In genomic region chr3:152396278-152396987, GRCm38 (mm10) we compare ENCODE assay signal across 8 mouse cellular contexts. TPM values are rescaled to one million over a fixed set of nuclear protein-coding genes. Genes with fewer than 3 reads are reported as not detected.
DNase-seq lines count a peak whose midpoint lies in the region; ATAC-seq and TF ChIP-seq lines count a peak whose summit lies in the region.

No protein-coding gene starts in this region.

- H3K27me3 ChIP-seq in heart, embryonic 11.5 days (ENCODE audit: control insufficient read depth, insufficient read depth, low read length) = no peaks in the 10 kb centered on the region
- no peaks in the 10 kb centered on the region for H3K27me3 ChIP-seq in kidney, embryonic 16.5 days (ENCODE audit: insufficient read depth, low read length)
- no peaks in the 10 kb centered on the region for H3K27me3 ChIP-seq in liver, adult 2 months (ENCODE audit: control insufficient read depth, insufficient read depth, low read length)
- H3K27me3 ChIP-seq in myocyte (ENCODE audit: control insufficient read depth, insufficient read depth, insufficient read length) = no peaks in the 10 kb centered on the region
- H3K27me3 ChIP-seq in splenic B cell, adult 2 months (ENCODE audit: control insufficient read depth, insufficient read depth, low read length, poor library complexity, severe bottlenecking) = no peaks in the 10 kb centered on the region

- peak; percentile 62; the same call in 1 of the 2 replicates for TF ChIP-seq POLR2A in bone marrow macrophage, adult 2 months (IDR thresholded peaks at IDR 0.05; ENCODE audit: borderline replicate concordance, low read depth, low read length)
- TF ChIP-seq POLR2A in embryonic fibroblast, embryonic 13.5 days (IDR thresholded peaks at IDR 0.05; ENCODE audit: low read depth, low read length) = peak; percentile 85
- TF ChIP-seq POLR2A in liver, adult 2 months (IDR thresholded peaks at IDR 0.05; ENCODE audit: extremely low read depth, insufficient read depth, low read length) = peak; percentile 70
- TF ChIP-seq POLR2A in myocyte (IDR thresholded peaks at IDR 0.05; ENCODE audit: insufficient read length, low read depth) = peak; percentile 78

- H3K4me2 ChIP-seq in heart, embryonic 11.5 days = peak overlapping the region; percentile 86
- H3K4me2 ChIP-seq in kidney, embryonic 16.5 days (replicated peaks; ENCODE audit: low read depth, low read length) = peak overlapping the region; percentile 87
- H3K4me2 ChIP-seq in myocyte (ENCODE audit: low read depth) = no peak overlapping the region

- no peaks in the 10 kb centered on the region for H3K9me3 ChIP-seq in heart, embryonic 11.5 days (replicated peaks; ENCODE audit: control insufficient read depth, low read length)
- H3K9me3 ChIP-seq in kidney, embryonic 16.5 days (ENCODE audit: low read length) = no peaks in the 10 kb centered on the region

- peaks cover 27% of the 10 kb centered on the region for H3K4me1 ChIP-seq in bone marrow macrophage, adult 2 months (ENCODE audit: control insufficient read depth, insufficient read depth, low read length)
- 0 out of 2 replicates have a peak, but pooled peaks cover 6% of the 10 kb centered on the region for H3K4me1 ChIP-seq in embryonic fibroblast, embryonic 13.5 days (ENCODE audit: control insufficient read depth, insufficient read depth, low read length)
- peaks cover 16% of the 10 kb centered on the region for H3K4me1 ChIP-seq in heart, embryonic 11.5 days (ENCODE audit: control insufficient read depth, insufficient read depth, low read length)
- H3K4me1 ChIP-seq in kidney, embryonic 16.5 days (ENCODE audit: insufficient read depth, low read length) = peaks cover 30% of the 10 kb centered on the region
- peaks cover 15% of the 10 kb centered on the region for H3K4me1 ChIP-seq in liver, adult 2 months (ENCODE audit: control insufficient read depth, insufficient read depth, low read length)

- peak overlapping the region; percentile 88 for H3K9ac ChIP-seq in heart, embryonic 11.5 days (ENCODE audit: low read depth, low read length)
- peak overlapping the region; percentile 93 for H3K9ac ChIP-seq in kidney, embryonic 16.5 days (replicated peaks; ENCODE audit: low read length)
- H3K9ac ChIP-seq in liver, adult 2 months (ENCODE audit: low read depth, low read length) = peak overlapping the region; percentile 95

- TF ChIP-seq CTCF in bone marrow macrophage, adult 2 months (IDR thresholded peaks at IDR 0.05; ENCODE audit: low read depth, low read length) = no peak
- no peak for TF ChIP-seq CTCF in embryonic fibroblast, embryonic 13.5 days (IDR thresholded peaks at IDR 0.05; ENCODE audit: borderline replicate concordance, insufficient read depth, low read length)
- TF ChIP-seq CTCF in liver, adult 2 months (IDR thresholded peaks at IDR 0.05; ENCODE audit: low read depth, low read length) = 0 out of 2 replicates have a peak, but pooled peaks have one; percentile 3

- H3K27ac ChIP-seq in bone marrow macrophage, adult 2 months (ENCODE audit: insufficient read depth, low read depth, low read length) = peak overlapping the region; percentile 96
- peak overlapping the region; percentile 97 for H3K27ac ChIP-seq in embryonic fibroblast, embryonic 13.5 days (ENCODE audit: insufficient read depth, low read length)
- H3K27ac ChIP-seq in heart, embryonic 11.5 days (ENCODE audit: low read depth, low read length) = peak overlapping the region; percentile 99
- H3K27ac ChIP-seq in kidney, embryonic 16.5 days (ENCODE audit: low read length) = peak overlapping the region; percentile 96
- H3K27ac ChIP-seq in liver, adult 2 months (replicated peaks; ENCODE audit: insufficient read depth, low read depth, low read length) = peak overlapping the region; percentile 97

- DNase-seq in A20 (ENCODE audit: low read depth, low spot score) = peak; percentile 98
- DNase-seq in liver, adult 2 months (ENCODE audit: extremely low read depth, low read depth, low spot score) = peak; percentile 73
- peak; percentile 98 for DNase-seq in splenic B cell, adult 2 months (ENCODE audit: low read depth, low spot score)

- H3K36me3 ChIP-seq in heart, embryonic 11.5 days (ENCODE audit: control insufficient read depth, insufficient read depth, low read length) = no peaks in the 10 kb centered on the region; the same call in 1 of the 2 replicates
- peaks cover 2% of the 10 kb centered on the region; the same call in 1 of the 2 replicates for H3K36me3 ChIP-seq in kidney, embryonic 16.5 days (ENCODE audit: insufficient read depth, low read length)
- peaks cover 6% of the 10 kb centered on the region; the same call in 1 of the 2 replicates for H3K36me3 ChIP-seq in liver, adult 2 months (ENCODE audit: control insufficient read depth, insufficient read depth, low read length)
- peaks cover 5% of the 10 kb centered on the region for H3K36me3 ChIP-seq in myocyte (ENCODE audit: control insufficient read depth, insufficient read depth)
- no peaks in the 10 kb centered on the region for H3K36me3 ChIP-seq in splenic B cell, adult 2 months (ENCODE audit: control insufficient read depth, insufficient read depth, low read length, poor library complexity, severe bottlenecking)

- WGBS in heart, embryonic 11.5 days (ENCODE audit: insufficient replicate concordance) = under 1% methylated on average over 69 of the region's 102 CpGs
- under 1% methylated on average over 89 of the region's 102 CpGs for WGBS in kidney, embryonic 16.5 days
- 2% methylated on average over 100 of the region's 102 CpGs for WGBS in liver, adult 2 months

- peak overlapping the region; percentile 100 for H3ac ChIP-seq in myocyte (ENCODE audit: control insufficient read depth, insufficient read length)

- peaks cover 14% of the 10 kb centered on the region; the same call in 1 of the 2 replicates for H3K79me2 ChIP-seq in liver, adult 2 months (ENCODE audit: control insufficient read depth, insufficient read depth, low read length)
- H3K79me2 ChIP-seq in myocyte (ENCODE audit: control insufficient read depth, insufficient read depth) = peaks cover 47% of the 10 kb centered on the region

- peak overlapping the region; percentile 86 for H3K4me3 ChIP-seq in bone marrow macrophage, adult 2 months (ENCODE audit: insufficient read depth, low read length)
- H3K4me3 ChIP-seq in embryonic fibroblast, embryonic 13.5 days (ENCODE audit: insufficient read depth, low read length) = peak overlapping the region; percentile 81
- peak overlapping the region; percentile 77 for H3K4me3 ChIP-seq in heart, embryonic 11.5 days (ENCODE audit: low read depth, low read length)
- H3K4me3 ChIP-seq in kidney, embryonic 16.5 days (ENCODE audit: low read length) = peak overlapping the region; percentile 83
- H3K4me3 ChIP-seq in liver, adult 2 months (ENCODE audit: insufficient read depth, low read depth, low read length) = peak overlapping the region; percentile 90
- H3K4me3 ChIP-seq in myocyte = peak overlapping the region; percentile 57

- ATAC-seq in heart, embryonic 11.5 days (replicated peaks; ENCODE audit: insufficient number of reproducible peaks, low FRiP score, low TSS enrichment) = peak; percentile 88
- ATAC-seq in kidney, embryonic 16.5 days (ENCODE audit: low FRiP score, low TSS enrichment) = peak; percentile 92

TF ChIP-seq in myocyte, 11 proteins besides CTCF, POLR2A, EP300 and RAD21 (continues in another document):
- TF ChIP-seq POLR2AphosphoS2 (IDR thresholded peaks at IDR 0.05; ENCODE audit: insufficient read length, low read depth) = peak; percentile 77
- no peak for TF ChIP-seq SRF (IDR thresholded peaks at IDR 0.05; ENCODE audit: control insufficient read depth, insufficient read length, low read depth)
- peak; percentile 88 for TF ChIP-seq USF1 (IDR thresholded peaks at IDR 0.05; ENCODE audit: low read depth)
- TF ChIP-seq TCF3 (IDR thresholded peaks at IDR 0.05; ENCODE audit: insufficient read length, low read depth) = no peak
- no peak for TF ChIP-seq E2F4 (IDR thresholded peaks at IDR 0.05; ENCODE audit: insufficient read depth)
- TF ChIP-seq REST (IDR thresholded peaks at IDR 0.05; ENCODE audit: insufficient read depth, insufficient read length) = no peak
- no peak for TF ChIP-seq MAX (IDR thresholded peaks at IDR 0.05; ENCODE audit: low read depth)
- no peak for TF ChIP-seq TCF12 (IDR thresholded peaks at IDR 0.05; ENCODE audit: insufficient read depth, poor library complexity, severe bottlenecking)
- TF ChIP-seq CEBPB (IDR thresholded peaks at IDR 0.05; ENCODE audit: insufficient read depth, poor library complexity, severe bottlenecking) = no peak
- peak in 1 of 3 experiments; percentile 23 for TF ChIP-seq MYOD1 (IDR thresholded peaks at IDR 0.05; ENCODE audit: control insufficient read depth in 1 of 3, insufficient read length in 2 of 3, low read depth in 2 of 3)

RNA-seq across cellular contexts. Expression of gene Zzz3, which starts 1.2 kb away (rescaled TPM):
- 32.0 and 40.5 TPM in 2 replicates for polyA plus RNA-seq in bone marrow macrophage, adult 2 months (2012; ENCODE audit: insufficient read depth, insufficient read length, missing spikeins)
- polyA plus RNA-seq in embryonic fibroblast, embryonic 13.5 days (2011; ENCODE audit: insufficient read length, low read depth, missing spikeins) = 66.9 and 77.3 TPM in 2 replicates
- polyA plus RNA-seq in heart, embryonic 11.5 days (2014; fragmentation: Nextera tagmentation; extraction: Ambion mirVana) = 43.0 and 46.6 TPM in 2 replicates
- 50.3 and 54.5 TPM in 2 replicates for polyA plus RNA-seq in kidney, embryonic 16.5 days (2015; fragmentation: Nextera tagmentation; extraction: Ambion mirVana)
- 17.6 and 21.1 TPM in 2 replicates for total RNA-seq in liver, adult 2 months (2014; rRNA removed)
- 5.7 and 10.2 TPM in 2 replicates for polyA plus RNA-seq in liver, adult 2 months (2012; rRNA removed)
- 6.6 TPM for polyA plus RNA-seq in myocyte (2012; fragmentation: generic; extraction: Trizol)

RNA-seq across cellular contexts. Expression of gene Usp33, which starts 50.2 kb away (rescaled TPM):
- 36.1 TPM in 2 replicates for polyA plus RNA-seq in bone marrow macrophage, adult 2 months (2012; ENCODE audit: insufficient read depth, insufficient read length, missing spikeins)
- polyA plus RNA-seq in embryonic fibroblast, embryonic 13.5 days (2011; ENCODE audit: insufficient read length, low read depth, missing spikeins) = 55.2 and 63.9 TPM in 2 replicates
- 31.9 and 35.1 TPM in 2 replicates for polyA plus RNA-seq in heart, embryonic 11.5 days (2014; fragmentation: Nextera tagmentation; extraction: Ambion mirVana)
- 45.7 and 46.2 TPM in 2 replicates for polyA plus RNA-seq in kidney, embryonic 16.5 days (2015; fragmentation: Nextera tagmentation; extraction: Ambion mirVana)
- total RNA-seq in liver, adult 2 months (2014; rRNA removed) = 41.5 and 46.9 TPM in 2 replicates
- 9.5 and 9.9 TPM in 2 replicates for polyA plus RNA-seq in liver, adult 2 months (2012; rRNA removed)
- 7.9 TPM for polyA plus RNA-seq in myocyte (2012; fragmentation: generic; extraction: Trizol)

RNA-seq across cellular contexts. Expression of gene Miga1, which starts 56.2 kb away (rescaled TPM):
- 3.9 and 4.8 TPM in 2 replicates for polyA plus RNA-seq in bone marrow macrophage, adult 2 months (2012; ENCODE audit: insufficient read depth, insufficient read length, missing spikeins)
- polyA plus RNA-seq in embryonic fibroblast, embryonic 13.5 days (2011; ENCODE audit: insufficient read length, low read depth, missing spikeins) = 9.9 and 13.2 TPM in 2 replicates
- polyA plus RNA-seq in heart, embryonic 11.5 days (2014; fragmentation: Nextera tagmentation; extraction: Ambion mirVana) = 12.8 and 16.7 TPM in 2 replicates
- 17.3 and 21.1 TPM in 2 replicates for polyA plus RNA-seq in kidney, embryonic 16.5 days (2015; fragmentation: Nextera tagmentation; extraction: Ambion mirVana)
- total RNA-seq in liver, adult 2 months (2014; rRNA removed) = 2.2 and 2.6 TPM in 2 replicates
- polyA plus RNA-seq in liver, adult 2 months (2012; rRNA removed) = 0.39 and 0.94 TPM in 2 replicates
- polyA plus RNA-seq in myocyte (2012; fragmentation: generic; extraction: Trizol) = 0.26 TPM

Comparison
In these comparisons a context has a peak if more than half of its experiments do, and no peak if none do; other contexts are left out.
1. Peak in every context shown above with its lines: DNase-seq, ATAC-seq, H3K4me3 ChIP-seq and H3K27ac ChIP-seq.